Mouse (Mus musculus) heart, embryonic 16.5 days (tissue): ENCODE measurements at regions not wholly inside any gene's neighbourhood (a gene's known extent, or its start where the extent isn't known, plus 50 kb on each side); places are given as distances from the start of the nearest gene placed in this dataset.
A peak's percentile ranks its signal among the peaks of the same experiment; 100 is the strongest.

ENCODE experiments used
- ATAC-seq: fragments of 200-750 bp; cut with Nextera tagmentation; replicated peaks from 2 replicates; pipeline ENCODE4 v1.8.0; 2017; ENCODE audit warnings: moderate number of reproducible peaks; ENCODE audit not compliant: insufficient read depth, low FRiP score; ENCODE audit errors: extremely low read depth
- H3K27ac ChIP-seq: fragments of 300-500 bp; sonication (generic); 2 replicates; pipeline ENCODE4 v1.5.1; 2014; ENCODE audit warnings: mild to moderate bottlenecking, low read length, control low read depth, moderate library complexity
- H3K27me3 ChIP-seq: fragments of 300-500 bp; sonication (generic); 2 replicates; pipeline ENCODE4 v1.6.1; 2014; ENCODE audit warnings: low read length, mixed read lengths; ENCODE audit not compliant: control insufficient read depth, insufficient read depth
- H3K36me3 ChIP-seq: fragments of 300-500 bp; sonication (generic); 2 replicates; pipeline ENCODE4 v1.6.1; 2014; ENCODE audit not compliant: control insufficient read depth, insufficient read depth
- H3K4me1 ChIP-seq: fragments of 300-500 bp; sonication (generic); 2 replicates; pipeline ENCODE4 v1.6.1; 2014; ENCODE audit warnings: low read length, mixed read lengths; ENCODE audit not compliant: control insufficient read depth, insufficient read depth
- H3K4me2 ChIP-seq: fragments of 300-500 bp; sonication (generic); 2 replicates; pipeline ENCODE4 v1.6.1; 2014; ENCODE audit warnings: low read depth, mild to moderate bottlenecking, control low read depth, low read length
- H3K4me3 ChIP-seq: fragments of 300-500 bp; sonication (generic); 2 replicates; pipeline ENCODE4 v1.5.1; 2014; ENCODE audit warnings: mild to moderate bottlenecking, control low read depth, low read length
- H3K9ac ChIP-seq: fragments of 300-500 bp; sonication (generic); 2 replicates; pipeline ENCODE4 v1.6.1; 2014; ENCODE audit warnings: low read length, control low read depth
- H3K9me3 ChIP-seq: fragments of 300-500 bp; sonication (generic); replicated peaks from 2 replicates; pipeline ENCODE4 v1.6.1; 2016; ENCODE audit warnings: low read length; ENCODE audit not compliant: control insufficient read depth
- WGBS: fragments of 180-500 bp; shearing (Covaris S2); extraction: QIAGEN DNeasy Blood & Tissue Kit; methylation state at CpG from one replicate; pipeline ENCODE4 v1.1.7; 2014; 5-methylcytosine and 5-hydroxymethylcytosine counted together

DNA sequence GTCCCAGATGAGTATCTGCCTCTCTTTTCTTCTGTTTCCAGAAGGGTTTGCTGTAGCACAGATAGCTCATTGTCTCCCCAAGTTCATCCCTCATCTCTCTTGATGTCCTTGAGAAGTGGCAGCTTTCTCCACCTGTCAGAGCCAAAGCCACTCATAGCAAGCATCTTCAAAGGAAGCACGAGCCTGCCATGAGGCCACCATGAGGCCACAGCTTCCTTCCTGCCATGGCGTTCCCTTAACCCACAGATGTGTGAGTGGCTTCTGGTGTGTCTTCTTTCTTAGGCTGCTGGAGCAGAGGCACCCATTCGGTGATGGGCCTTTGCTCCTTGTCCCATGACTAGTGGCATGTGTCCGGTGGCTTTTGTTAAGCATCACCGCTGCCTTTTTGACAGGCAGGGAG lies 149.5 kb downstream of the Irx5 start:
- Histone ChIP-seq H3K27me3 (no peaks in the 10 kb centered on the region), H3K4me3 (no peak overlapping the region), H3K4me1 (peaks cover 9% of the 10 kb centered on the region), H3K27ac (no peak overlapping the region), H3K36me3 (no peaks in the 10 kb centered on the region), H3K4me2 (no peak overlapping the region), H3K9me3 (peaks cover 6% of the 10 kb centered on the region; the same call in 1 of the 2 replicates), H3K9ac (no peak overlapping the region)
- peak; percentile 45; the same call in 1 of the 2 replicates for ATAC-seq
- WGBS: 75% methylated on average over 5 of the region's 5 CpGs

DNA sequence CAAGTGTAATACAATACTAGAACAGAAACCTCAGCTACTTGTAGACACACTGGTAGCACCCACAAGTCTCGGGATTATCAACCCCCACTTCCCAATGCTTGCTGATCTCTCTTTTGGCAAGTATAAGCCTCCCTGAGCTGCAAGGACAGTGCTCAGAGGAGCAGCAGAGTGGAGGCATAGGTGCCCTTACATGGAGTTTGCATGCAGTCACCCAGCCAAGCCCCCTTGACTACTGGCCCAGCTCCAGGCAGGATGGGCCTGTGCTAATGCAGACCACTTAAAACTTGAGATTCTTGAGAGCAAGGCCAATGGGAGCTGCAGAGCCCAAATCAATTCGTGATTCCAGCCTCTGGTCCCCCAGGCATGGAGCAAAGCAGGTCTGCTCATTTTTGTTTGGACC lies 158.0 kb downstream of the Irx5 start:
- Histone ChIP-seq H3K9me3 (peaks cover 9% of the 10 kb centered on the region; the same call in 1 of the 2 replicates), H3K4me3 (no peak overlapping the region), H3K4me1 (no peaks in the 10 kb centered on the region), H3K36me3 (no peaks in the 10 kb centered on the region), H3K9ac (no peak overlapping the region), H3K27me3 (no peaks in the 10 kb centered on the region), H3K4me2 (no peak overlapping the region), H3K27ac (no peak overlapping the region)
- no peak for ATAC-seq
- WGBS: 54% methylated on average over 2 of the region's 2 CpGs

DNA sequence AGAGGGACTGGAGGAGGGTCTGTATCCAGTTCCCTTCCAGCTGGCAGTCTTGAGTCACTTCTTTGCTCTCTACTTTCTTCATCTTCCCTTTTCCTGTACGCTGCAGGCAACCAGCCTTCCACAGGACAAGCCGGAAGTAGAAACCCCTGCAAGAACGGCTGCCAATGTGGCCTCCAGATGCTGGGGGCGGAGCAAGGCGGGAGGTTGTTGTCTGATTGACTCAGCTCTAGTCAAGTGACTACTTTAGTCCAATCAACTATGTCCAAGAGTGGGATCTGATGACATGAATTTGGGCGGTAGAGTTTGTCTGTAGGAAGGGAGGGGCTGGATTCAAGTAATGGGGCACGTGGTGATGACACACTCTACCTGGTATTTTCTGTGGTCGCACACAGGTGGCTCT lies 156.1 kb upstream of the Irx6 start:
- no peak overlapping the region for H3K4me3 ChIP-seq
- H3K4me2 ChIP-seq: no peak overlapping the region
- no peaks in the 10 kb centered on the region for H3K36me3 ChIP-seq
- 78% methylated on average over 8 of the region's 8 CpGs for WGBS
- no peak overlapping the region for H3K27ac ChIP-seq
- H3K4me1 ChIP-seq: no peaks in the 10 kb centered on the region
- H3K9ac ChIP-seq: no peak overlapping the region
- no peak for ATAC-seq
- H3K27me3 ChIP-seq: no peaks in the 10 kb centered on the region
- H3K9me3 ChIP-seq: 0 out of 2 replicates have a peak, but pooled peaks cover 2% of the 10 kb centered on the region

DNA sequence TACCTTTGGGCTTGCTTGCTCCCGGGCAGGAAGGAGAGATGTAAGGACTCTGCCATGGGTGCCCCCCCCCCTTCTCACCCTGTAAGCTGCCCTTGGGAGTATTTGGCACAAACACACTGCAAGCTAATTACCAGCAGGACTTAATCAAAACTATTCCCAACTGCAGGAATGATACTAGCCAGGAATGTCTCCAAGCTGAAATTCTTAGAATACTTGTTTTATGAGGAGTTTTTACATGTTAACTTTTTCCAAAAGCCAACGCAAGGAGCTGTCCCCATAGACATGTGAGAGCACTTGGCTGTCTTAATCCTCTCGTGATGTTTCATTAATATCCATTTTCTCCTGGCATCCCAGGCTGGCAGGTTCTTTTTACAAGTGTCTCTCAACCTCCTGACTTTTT lies 155.6 kb upstream of the Irx6 start:
- Histone ChIP-seq H3K4me3 (no peak overlapping the region), H3K4me2 (no peak overlapping the region), H3K27me3 (no peaks in the 10 kb centered on the region), H3K9ac (no peak overlapping the region), H3K27ac (no peak overlapping the region), H3K36me3 (no peaks in the 10 kb centered on the region), H3K9me3 (0 out of 2 replicates have a peak, but pooled peaks cover 2% of the 10 kb centered on the region), H3K4me1 (no peaks in the 10 kb centered on the region)
- ATAC-seq: no peak
- WGBS: 69% methylated on average over 3 of the region's 3 CpGs

DNA sequence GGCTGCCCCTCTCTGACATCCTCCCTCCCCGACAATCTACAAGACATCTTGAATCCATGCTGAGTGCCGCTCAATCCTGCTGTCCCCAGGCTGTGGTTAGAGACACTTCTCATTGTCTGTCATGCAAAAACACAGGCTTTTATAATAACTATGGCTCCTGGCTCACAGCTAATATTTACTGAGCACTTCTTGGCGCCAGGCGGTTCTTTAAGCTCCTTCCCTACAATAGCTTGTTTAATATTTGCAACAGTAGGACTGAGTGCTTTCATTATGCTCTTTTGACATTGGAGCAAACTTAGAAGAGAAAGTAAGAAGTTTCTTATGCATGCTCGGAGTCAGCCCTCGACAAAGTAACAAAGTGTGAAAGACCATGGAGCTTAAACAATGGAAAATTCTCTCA lies 151.6 kb upstream of the Irx6 start:
- ATAC-seq: no peak
- Histone ChIP-seq H3K4me1 (no peaks in the 10 kb centered on the region), H3K9me3 (0 out of 2 replicates have a peak, but pooled peaks cover 2% of the 10 kb centered on the region), H3K27me3 (no peaks in the 10 kb centered on the region), H3K27ac (no peak overlapping the region), H3K4me3 (no peak overlapping the region), H3K4me2 (no peak overlapping the region), H3K9ac (no peak overlapping the region), H3K36me3 (no peaks in the 10 kb centered on the region)
- WGBS: 78% methylated on average over 6 of the region's 6 CpGs

DNA sequence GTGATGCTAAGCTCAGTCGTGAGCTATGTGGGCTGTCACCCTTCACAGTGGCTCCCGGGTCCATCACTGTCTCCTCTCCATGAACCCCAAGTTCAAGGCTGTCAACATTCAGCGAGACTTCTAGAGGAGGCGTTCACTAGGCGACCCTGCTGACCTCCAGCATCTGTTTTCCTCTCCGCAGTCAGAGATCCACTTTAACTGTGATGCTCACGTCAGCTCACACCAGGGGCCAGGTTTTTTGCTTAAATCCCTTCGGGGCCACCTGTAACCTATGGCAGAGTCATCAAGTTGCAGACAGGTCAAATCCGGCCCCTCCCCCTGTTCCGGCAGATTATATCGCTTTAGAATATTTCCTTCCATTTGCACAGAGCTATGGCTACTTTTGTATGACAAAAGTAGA lies 144.3 kb upstream of the Irx6 start:
- H3K36me3 ChIP-seq: no peaks in the 10 kb centered on the region
- no peaks in the 10 kb centered on the region for H3K27me3 ChIP-seq
- no peak overlapping the region for H3K9ac ChIP-seq
- 73% methylated on average over 11 of the region's 11 CpGs for WGBS
- no peaks in the 10 kb centered on the region for H3K4me1 ChIP-seq
- no peak overlapping the region for H3K4me2 ChIP-seq
- no peaks in the 10 kb centered on the region for H3K9me3 ChIP-seq
- H3K4me3 ChIP-seq: no peak overlapping the region
- no peak for ATAC-seq
- no peak overlapping the region for H3K27ac ChIP-seq

DNA sequence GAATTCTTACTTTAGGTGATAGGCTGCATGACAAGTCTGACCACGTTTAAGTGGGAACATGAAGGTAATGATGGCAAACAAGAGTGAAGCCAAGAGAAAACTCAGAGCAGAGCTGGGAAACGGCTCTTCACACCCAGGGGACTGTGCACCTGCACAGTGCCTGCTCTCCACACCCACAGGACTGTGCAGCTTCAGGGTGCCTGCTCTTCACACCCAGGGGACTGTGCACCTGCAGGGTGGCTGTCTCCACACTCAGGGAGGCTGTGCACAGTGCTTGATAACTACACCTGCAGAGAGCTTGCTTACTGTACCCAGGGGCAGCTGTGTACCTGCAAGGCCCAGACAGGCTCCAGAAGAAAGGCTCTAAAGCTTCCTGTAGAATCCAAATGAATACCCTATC lies 133.5 kb upstream of the Irx6 start:
- 36% methylated on average over 2 of the region's 2 CpGs for WGBS
- Histone ChIP-seq H3K4me3 (no peak overlapping the region), H3K9ac (no peak overlapping the region), H3K27ac (no peak overlapping the region), H3K36me3 (no peaks in the 10 kb centered on the region), H3K4me2 (no peak overlapping the region), H3K4me1 (no peaks in the 10 kb centered on the region; the same call in 1 of the 2 replicates), H3K27me3 (no peaks in the 10 kb centered on the region), H3K9me3 (no peaks in the 10 kb centered on the region)
- ATAC-seq: peak; percentile 60; the same call in 1 of the 2 replicates

DNA sequence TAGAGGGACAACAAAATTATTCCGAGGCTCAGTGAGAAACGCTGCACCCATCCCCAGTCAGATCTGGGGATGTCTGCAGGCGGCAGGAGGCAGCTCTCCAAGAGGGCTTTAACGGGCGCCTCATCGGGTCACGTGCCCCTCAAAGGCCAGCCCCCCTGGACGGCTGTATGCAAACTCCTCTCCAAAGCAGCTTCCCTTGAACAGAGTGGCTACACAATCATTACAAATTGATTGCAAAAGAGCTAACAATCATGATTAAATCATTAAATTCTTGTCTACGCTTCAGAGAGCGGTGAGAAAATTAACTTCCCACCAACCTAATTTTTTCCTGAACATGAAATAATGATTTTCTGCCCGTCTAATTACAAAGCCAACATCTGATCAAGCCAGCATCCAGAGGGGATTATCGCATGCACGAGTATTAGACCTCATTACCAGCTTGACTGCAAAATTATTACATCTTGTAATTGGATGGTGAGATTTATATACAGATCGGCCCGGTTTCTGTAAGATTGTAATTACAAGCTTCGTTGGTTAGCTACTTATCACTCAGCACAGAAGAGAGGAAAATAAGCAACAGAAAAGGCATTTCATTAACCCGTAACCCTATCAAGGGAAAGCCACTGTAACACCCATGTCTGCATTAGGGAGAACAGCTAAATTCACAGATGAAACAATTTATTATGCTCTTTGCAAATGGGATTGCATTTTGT lies 128.6 kb upstream of the Irx6 start:
- Histone ChIP-seq H3K9me3 (no peaks in the 10 kb centered on the region), H3K4me3 (no peak overlapping the region), H3K4me1 (no peaks in the 10 kb centered on the region; the same call in 1 of the 2 replicates), H3K4me2 (no peak overlapping the region), H3K36me3 (no peaks in the 10 kb centered on the region), H3K9ac (no peak overlapping the region), H3K27me3 (no peaks in the 10 kb centered on the region), H3K27ac (no peak overlapping the region)
- WGBS: 49% methylated on average over 17 of the region's 17 CpGs
- ATAC-seq: no peak

DNA sequence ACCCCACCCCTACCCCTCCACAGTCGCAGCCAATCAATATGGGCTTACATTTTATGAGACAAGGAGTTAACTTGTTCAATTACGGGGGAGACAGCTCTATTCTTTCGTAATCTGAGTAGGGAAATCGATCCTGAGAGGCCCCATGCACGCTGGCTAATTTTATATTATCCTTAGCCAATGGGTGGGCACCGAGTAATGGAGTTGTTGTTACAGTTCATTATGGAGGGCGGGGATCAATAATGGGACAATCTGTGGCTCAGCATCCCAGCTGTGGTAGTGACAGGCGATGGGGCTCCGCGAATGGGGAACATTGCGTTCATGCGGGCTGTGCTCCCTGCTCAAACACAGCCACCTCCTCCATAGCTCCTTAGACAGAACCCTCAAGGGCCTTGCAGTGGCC lies 118.9 kb upstream of the Irx6 start:
- H3K27me3 ChIP-seq: no peaks in the 10 kb centered on the region
- no peaks in the 10 kb centered on the region; the same call in 1 of the 2 replicates for H3K9me3 ChIP-seq
- no peak overlapping the region for H3K9ac ChIP-seq
- WGBS: 87% methylated on average over 12 of the region's 12 CpGs
- no peaks in the 10 kb centered on the region for H3K4me1 ChIP-seq
- H3K4me3 ChIP-seq: no peak overlapping the region
- H3K4me2 ChIP-seq: no peak overlapping the region
- ATAC-seq: no peak
- no peak overlapping the region for H3K27ac ChIP-seq
- H3K36me3 ChIP-seq: no peaks in the 10 kb centered on the region
